10 mouse cellular contexts compared by ENCODE assay signal in genomic region chr7:137302961-137303775, GRCm38 (mm10). TPM values are rescaled to one million over a fixed set of nuclear protein-coding genes. Genes with fewer than 3 reads are reported as not detected.
DNase-seq lines count a peak whose midpoint lies in the region; ATAC-seq and TF ChIP-seq lines count a peak whose summit lies in the region.
"Had no signal": no experiment of that assay in that cellular context is flagged by ENCODE, and none has a peak within 500 bp of the region (broad histone marks: within the 10 kb centered on the region; RNA-seq: fewer than 3 reads in every experiment).

No protein-coding gene starts in this region.

- peak; percentile 35 for DNase-seq in forebrain, embryonic 14.5 days (ENCODE audit: low spot score)
- DNase-seq in forebrain, embryonic 11.5 days (ENCODE audit: low spot score): no peak
- DNase-seq in CH12.LX (ENCODE audit: extremely low read depth): no peak
- DNase-seq in cerebellum, adult 11 months: no peak
- no peak for DNase-seq in urinary bladder, postnatal 36 days (ENCODE audit: low spot score in 2 of 2)
- DNase-seq: lung, postnatal 4 days had no signal

- no peak for TF ChIP-seq RAD21 in CH12.LX (IDR thresholded peaks at IDR 0.05; ENCODE audit: low read depth, low read length)

- no peak for TF ChIP-seq CTCF in CH12.LX (conservative IDR thresholded peaks at IDR 0.05 in 1 of 2, IDR thresholded peaks at IDR 0.05 in 1 of 2; ENCODE audit: low read depth in 2 of 2, low read length in 2 of 2)
- no peak for TF ChIP-seq CTCF in embryonic fibroblast, embryonic 13.5 days (IDR thresholded peaks at IDR 0.05; ENCODE audit: borderline replicate concordance, insufficient read depth, low read length)

- H3K4me2 ChIP-seq in forebrain, embryonic 14.5 days (ENCODE audit: low read length): no peak overlapping the region
- no peak overlapping the region for H3K4me2 ChIP-seq in forebrain, embryonic 11.5 days (ENCODE audit: low read depth, low read length, severe bottlenecking)
- H3K4me2 ChIP-seq in CH12.LX (ENCODE audit: insufficient read depth, low read depth, poor library complexity, severe bottlenecking): no peak overlapping the region
- H3K4me2 ChIP-seq in limb, embryonic 15.5 days: peak overlapping the region; percentile 36

- dilution Hi-C loops in CH12.LX (cut with MboI; ENCODE audit: extremely low pct_ligation_motif_present, extremely low pct_unique_long_range_greater_than_20kb, low sequenced_read_pairs): no loop called here

- H3K9ac ChIP-seq in forebrain, embryonic 14.5 days (ENCODE audit: low read length): no peak overlapping the region
- H3K9ac ChIP-seq in forebrain, embryonic 11.5 days (ENCODE audit: low read length): no peak overlapping the region
- no peak overlapping the region for H3K9ac ChIP-seq in CH12.LX (ENCODE audit: insufficient read depth, low read depth)
- peak overlapping the region; percentile 18; the same call in 1 of the 2 replicates for H3K9ac ChIP-seq in limb, embryonic 15.5 days

- in situ Hi-C loops in CH12.LX (cut with MboI; ENCODE audit: low pct_ligation_motif_present, low pct_unique_long_range_greater_than_20kb, low sequenced_read_pairs): no loop called here

- 40% methylated on average over 10 of the region's 10 CpGs for WGBS in forebrain, embryonic 14.5 days
- WGBS in forebrain, embryonic 11.5 days: 27% methylated on average over 10 of the region's 10 CpGs
- WGBS in limb, embryonic 15.5 days: 31% methylated on average over 10 of the region's 10 CpGs

- no peak for TF ChIP-seq EP300 in CH12.LX (IDR thresholded peaks at IDR 0.05; ENCODE audit: low read length)

- H3K27me3 ChIP-seq in forebrain, embryonic 14.5 days (replicated peaks; ENCODE audit: control insufficient read depth, insufficient read depth, low read length): peaks cover 64% of the 10 kb centered on the region
- H3K27me3 ChIP-seq in forebrain, embryonic 11.5 days (ENCODE audit: control insufficient read depth, insufficient read depth, low read length): peaks cover 45% of the 10 kb centered on the region
- peaks cover 3% of the 10 kb centered on the region for H3K27me3 ChIP-seq in CH12.LX (replicated peaks)
- peaks cover 36% of the 10 kb centered on the region for H3K27me3 ChIP-seq in limb, embryonic 15.5 days

- peaks cover 4% of the 10 kb centered on the region; the same call in 1 of the 2 replicates for H3K4me1 ChIP-seq in forebrain, embryonic 14.5 days (ENCODE audit: control insufficient read depth, insufficient read depth, low read length)
- 0 out of 2 replicates have a peak, but pooled peaks cover 4% of the 10 kb centered on the region for H3K4me1 ChIP-seq in forebrain, embryonic 11.5 days (replicated peaks; ENCODE audit: control insufficient read depth, insufficient read depth, low read length)
- H3K4me1 ChIP-seq in CH12.LX (ENCODE audit: control insufficient read depth in 1 of 2, insufficient read depth in 2 of 2): peaks cover 0 to 3% of the 10 kb centered on the region in 2 experiments; a peak in 2 of 4 replicates
- H3K4me1 ChIP-seq in embryonic fibroblast, embryonic 13.5 days (ENCODE audit: control insufficient read depth, insufficient read depth, low read length): peaks cover 22% of the 10 kb centered on the region
- H3K4me1 ChIP-seq in limb, embryonic 15.5 days: peaks cover 57% of the 10 kb centered on the region

- H3K27ac ChIP-seq in forebrain, embryonic 14.5 days (ENCODE audit: low read depth, low read length): no peak overlapping the region
- no peak overlapping the region for H3K27ac ChIP-seq in forebrain, embryonic 11.5 days (ENCODE audit: low read depth, low read length)
- H3K27ac ChIP-seq in CH12.LX (ENCODE audit: insufficient read depth, low read depth): no peak overlapping the region
- H3K27ac ChIP-seq in embryonic fibroblast, embryonic 13.5 days (ENCODE audit: insufficient read depth, low read length): peak overlapping the region; percentile 68
- H3K27ac ChIP-seq in limb, embryonic 15.5 days: peak overlapping the region; percentile 80
- H3K27ac ChIP-seq: left cerebral cortex, adult 2 months had no signal

- no peak overlapping the region for H3K4me3 ChIP-seq in forebrain, embryonic 14.5 days (ENCODE audit: low read depth, low read length)
- H3K4me3 ChIP-seq in forebrain, embryonic 11.5 days (ENCODE audit: low read depth, low read length): no peak overlapping the region
- no peak overlapping the region for H3K4me3 ChIP-seq in CH12.LX (replicated peaks in 1 of 3; ENCODE audit: low read depth in 2 of 3, low read length in 2 of 3, poor library complexity in 1 of 3)
- no peak overlapping the region for H3K4me3 ChIP-seq in embryonic fibroblast, embryonic 13.5 days (ENCODE audit: insufficient read depth, low read length)
- peak overlapping the region; percentile 13 for H3K4me3 ChIP-seq in limb, embryonic 15.5 days
- H3K4me3 ChIP-seq: left cerebral cortex, adult 2 months had no signal

- ATAC-seq in forebrain, embryonic 14.5 days: no peak
- no peak for ATAC-seq in forebrain, embryonic 11.5 days (replicated peaks; ENCODE audit: low FRiP score)
- ATAC-seq in limb, embryonic 15.5 days (ENCODE audit: insufficient number of reproducible peaks, low FRiP score, low TSS enrichment, low read depth): no peak
- no peak for ATAC-seq in monocyte, adult 5-6 weeks (replicated peaks; ENCODE audit: insufficient number of reproducible peaks, low FRiP score, low TSS enrichment, poor library complexity, severe bottlenecking)

- no peaks in the 10 kb centered on the region for H3K9me3 ChIP-seq in forebrain, embryonic 14.5 days (replicated peaks; ENCODE audit: control insufficient read depth, low read length)
- H3K9me3 ChIP-seq in forebrain, embryonic 11.5 days (ENCODE audit: control insufficient read depth, low read length): no peaks in the 10 kb centered on the region
- H3K9me3 ChIP-seq in CH12.LX (replicated peaks; ENCODE audit: low read length): no peaks in the 10 kb centered on the region
- H3K9me3 ChIP-seq in limb, embryonic 15.5 days: no peaks in the 10 kb centered on the region

- TF ChIP-seq POLR2A in CH12.LX (IDR thresholded peaks at IDR 0.05; ENCODE audit: low read depth, low read length): no peak
- TF ChIP-seq POLR2A in embryonic fibroblast, embryonic 13.5 days (IDR thresholded peaks at IDR 0.05; ENCODE audit: low read depth, low read length): no peak

- no peaks in the 10 kb centered on the region for H3K36me3 ChIP-seq in forebrain, embryonic 14.5 days (ENCODE audit: control insufficient read depth, insufficient read depth, low read length)
- no peaks in the 10 kb centered on the region for H3K36me3 ChIP-seq in forebrain, embryonic 11.5 days (ENCODE audit: control insufficient read depth, insufficient read depth, low read length)
- H3K36me3 ChIP-seq in CH12.LX (replicated peaks in 1 of 2; ENCODE audit: control insufficient read depth in 1 of 2, insufficient read depth in 1 of 2, low read length in 1 of 2): no peaks in the 10 kb centered on the region
- no peaks in the 10 kb centered on the region for H3K36me3 ChIP-seq in limb, embryonic 15.5 days

- H3K79me2 ChIP-seq in CH12.LX (replicated peaks; ENCODE audit: control insufficient read depth, extremely low read depth, insufficient read depth, poor library complexity, severe bottlenecking): no peaks in the 10 kb centered on the region

TF ChIP-seq in CH12.LX, 34 proteins besides CTCF, POLR2A, EP300 and RAD21:
- TF ChIP-seq BHLHE40 (IDR thresholded peaks at IDR 0.05; ENCODE audit: low read depth, low read length) (no peak), ETS1 (conservative IDR thresholded peaks at IDR 0.05; ENCODE audit: low read depth, low read length) (no peak), HCFC1 (IDR thresholded peaks at IDR 0.05; ENCODE audit: low read depth, low read length) (peak; percentile 42), CHD2 (IDR thresholded peaks at IDR 0.05; ENCODE audit: low read length) (no peak), ZNF384 (IDR thresholded peaks at IDR 0.05; ENCODE audit: low read depth, low read length) (peak; percentile 91), NELFE (IDR thresholded peaks at IDR 0.05; ENCODE audit: low read depth, low read length) (no peak), PAX5 (IDR thresholded peaks at IDR 0.05; ENCODE audit: low read length) (no peak)
TF ChIP-seq in CH12.LX: peak in this region for 2.

RNA-seq across cellular contexts. Expression of gene Ebf3, which starts 11.1 kb away (rescaled TPM):
- 0.89 and 1.2 TPM in 2 replicates for polyA plus RNA-seq in forebrain, embryonic 14.5 days (2014; fragmentation: Nextera tagmentation; extraction: Ambion mirVana)
- 2.9 and 3.6 TPM in 2 replicates for polyA plus RNA-seq in forebrain, embryonic 11.5 days (2014; fragmentation: Nextera tagmentation; extraction: Ambion mirVana)
- 0.38 and 0.89 TPM in 2 replicates for total RNA-seq in CH12.LX (2012; rRNA removed)
- not detected in 2 replicates for total RNA-seq in CH12.LX (2014; rRNA removed)
- 0.10 and 0.11 TPM in 2 replicates for polyA plus RNA-seq in CH12.LX (2012; ENCODE audit: insufficient read length, low read depth)
- polyA plus RNA-seq in embryonic fibroblast, embryonic 13.5 days (2011; ENCODE audit: insufficient read length, low read depth, missing spikeins): 12.9 and 17.0 TPM in 2 replicates
- polyA plus RNA-seq in limb, embryonic 15.5 days (2015; fragmentation: Nextera tagmentation; extraction: Ambion mirVana): 4.7 and 8.1 TPM in 2 replicates
- not detected in 3 replicates for total RNA-seq in monocyte, adult 5-6 weeks (2017)

Comparison
In these comparisons a context has a peak if more than half of its experiments do, and no peak if none do; other contexts are left out.
1. H3K27ac ChIP-seq: peak in embryonic fibroblast, embryonic 13.5 days (single experiment) and limb, embryonic 15.5 days (single experiment); none in forebrain, embryonic 14.5 days (single experiment), forebrain, embryonic 11.5 days (single experiment) and CH12.LX (single experiment).